Mouse (Mus musculus) cerebellum, adult 2 months (tissue): ENCODE results near the gene Mrpl36.

Source experiments
- CTCF ChIP-seq: fragments of 200-500 bp; IDR thresholded peaks from 2 replicates; pipeline ENCODE4 v1.5.1; 2011; ENCODE audit warnings: low read depth, mild to moderate bottlenecking, control low read depth, low read length, moderate library complexity, borderline replicate concordance; ENCODE audit not compliant: insufficient read depth
- POLR2A ChIP-seq: fragments of 200-500 bp; IDR thresholded peaks from 2 replicates; pipeline ENCODE4 v1.6.1; 2011; ENCODE audit warnings: low read length, control low read depth, borderline replicate concordance; ENCODE audit not compliant: insufficient read depth

DNA sequence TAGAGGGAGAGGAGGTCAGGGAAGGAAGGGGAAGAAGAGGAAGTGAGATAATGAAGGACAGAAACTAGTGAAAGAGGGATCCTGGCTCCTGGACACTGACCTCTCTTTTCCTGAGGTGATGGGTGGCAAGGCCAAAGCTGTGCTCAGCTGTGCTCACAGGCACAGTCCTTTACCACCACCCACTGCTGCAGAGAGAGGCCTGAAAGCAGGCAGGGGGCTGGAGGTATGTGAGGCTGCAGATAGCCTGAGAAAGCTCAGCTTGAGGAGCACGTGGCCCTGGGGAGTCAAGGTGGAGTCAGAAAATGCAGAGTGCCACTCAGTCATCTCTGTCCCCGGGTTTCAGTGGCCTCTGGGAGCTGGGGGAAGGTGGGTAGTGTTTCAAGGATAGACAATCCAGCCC is 37.2 kb upstream of the Mrpl36 start:
- no peak for TF ChIP-seq CTCF
- TF ChIP-seq POLR2A = no peak
